Mouse (Mus musculus): ENCODE measurements around the gene Dctn5. TPM values are rescaled to one million over a fixed set of nuclear protein-coding genes. Genes with fewer than 3 reads are reported as not detected.

Dctn5 gene
- polyA plus RNA-seq (2017; shearing (Covaris generic)) = 136 TPM

DNA sequence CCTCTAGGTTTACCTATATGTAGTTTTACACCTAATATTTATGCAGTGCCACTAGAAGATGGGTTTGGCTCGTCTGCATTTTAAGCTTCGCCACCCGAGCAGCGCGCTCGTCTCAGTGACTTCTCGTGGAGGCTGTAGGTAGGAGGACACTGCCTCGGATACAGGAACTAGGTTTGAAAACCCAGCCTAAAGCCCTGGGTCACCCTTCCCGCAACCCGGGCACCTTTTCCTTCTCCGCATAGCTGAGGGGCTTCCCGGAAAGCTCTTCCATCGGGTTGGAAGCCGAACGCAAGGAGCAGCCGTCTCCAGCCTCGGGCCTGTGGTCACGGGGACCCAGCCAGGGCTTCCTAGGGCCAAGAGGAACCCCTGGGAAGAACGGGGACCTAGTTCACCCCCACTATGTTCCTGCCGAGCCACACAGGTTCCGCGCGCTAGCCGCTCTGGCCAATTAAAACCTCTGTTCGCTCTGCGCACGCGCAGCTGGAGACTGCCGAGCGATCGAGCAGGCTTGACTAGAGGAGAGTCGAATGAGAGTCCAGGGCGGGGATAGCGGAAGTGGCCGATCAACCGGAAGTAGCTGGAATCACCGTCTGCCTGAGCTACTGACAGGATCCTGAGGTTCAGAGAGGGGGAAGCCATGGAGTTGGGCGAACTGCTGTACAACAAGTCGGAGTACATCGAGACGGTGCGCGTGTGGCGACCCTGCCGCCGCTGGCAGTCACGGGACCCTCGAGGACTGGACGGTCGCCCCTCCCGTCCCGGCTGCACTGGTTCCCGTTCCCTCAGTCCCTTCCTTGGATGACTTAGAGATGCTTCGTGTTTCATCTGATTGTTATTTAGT, at the start of gene Dctn5, which contains the start of gene Palb2:
Gene Dctn5, plus strand, starts transcription at position 545 of the 841 bp plus-strand sequence.
Gene Palb2, minus strand, starts transcription at position 489 of the 841 bp plus-strand sequence.

DNA sequence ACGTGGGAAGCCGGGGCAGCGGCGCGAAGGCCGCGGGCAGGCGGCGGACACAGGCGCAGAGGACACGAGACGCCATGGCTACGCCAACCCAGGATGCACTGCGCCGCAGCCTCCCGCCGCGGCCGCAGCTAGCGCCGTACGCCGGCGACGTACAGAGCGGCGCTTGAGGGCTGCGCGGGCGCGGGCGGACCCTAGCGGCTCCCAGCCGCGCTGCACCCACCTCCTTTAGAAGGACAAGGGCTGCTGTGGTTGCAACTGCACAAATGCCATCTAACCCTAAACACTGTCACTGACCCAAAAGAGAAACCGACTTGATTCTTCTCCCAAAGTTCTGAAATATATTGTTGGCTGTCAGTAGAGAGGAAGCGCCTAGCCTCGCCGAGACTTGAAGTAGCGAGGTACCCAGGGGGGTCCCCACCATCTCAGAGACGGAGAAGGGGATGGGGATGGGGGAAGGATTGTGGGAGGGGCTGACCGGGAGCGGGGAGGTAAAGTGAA, 31.0 kb upstream of the Dctn5 start, which contains the start of gene Ndufab1:
Gene Ndufab1, minus strand, starts transcription at position 140 of the 498 bp plus-strand sequence.

DNA sequence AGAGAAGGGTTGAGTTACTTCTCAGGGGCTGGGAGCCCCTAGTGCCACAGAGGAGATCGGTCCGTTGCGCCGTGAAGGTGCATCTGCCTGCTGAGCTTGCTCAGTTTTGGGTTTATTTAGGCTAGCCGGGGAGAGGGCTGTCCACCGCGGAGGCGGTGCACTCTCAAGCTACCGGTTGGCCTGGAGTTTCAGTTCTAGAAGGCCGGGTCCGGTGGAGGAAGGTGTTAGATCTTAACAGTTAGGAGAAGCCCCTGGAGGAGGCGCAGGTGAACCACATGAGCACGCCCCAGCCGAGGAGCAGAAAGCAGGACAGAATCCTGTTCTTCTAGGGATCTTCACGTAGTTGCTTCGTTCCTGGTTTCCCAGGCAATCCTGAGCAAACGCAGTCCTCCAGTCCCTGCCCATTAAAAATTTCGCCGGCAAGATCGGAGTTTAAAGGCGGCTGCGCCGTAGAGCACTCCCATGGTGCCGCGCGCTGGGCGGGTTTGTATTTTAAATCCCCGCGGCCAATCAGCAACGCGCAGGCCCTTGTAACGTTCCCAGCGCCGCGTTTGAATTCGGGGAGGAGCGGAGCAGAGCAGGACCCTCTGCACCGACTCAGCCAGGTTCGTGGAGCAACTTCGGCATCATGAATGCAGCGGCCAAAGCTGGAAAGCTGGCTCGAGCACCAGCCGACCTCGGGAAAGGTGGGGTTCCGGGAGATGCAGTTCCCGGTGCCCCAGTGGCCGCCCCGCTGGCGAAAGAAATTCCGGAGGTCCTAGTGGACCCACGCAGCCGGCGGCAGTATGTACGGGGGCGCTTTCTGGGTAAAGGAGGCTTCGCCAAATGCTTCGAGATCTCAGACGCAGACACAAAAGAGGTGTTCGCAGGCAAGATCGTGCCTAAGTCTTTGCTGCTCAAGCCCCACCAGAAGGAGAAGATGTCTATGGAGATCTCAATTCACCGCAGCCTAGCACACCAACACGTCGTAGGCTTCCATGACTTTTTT, 26.4 kb downstream of the Dctn5 start, which contains the start of gene Plk1:
Gene Plk1, plus strand, starts transcription at position 525 of the 988 bp plus-strand sequence.

DNA sequence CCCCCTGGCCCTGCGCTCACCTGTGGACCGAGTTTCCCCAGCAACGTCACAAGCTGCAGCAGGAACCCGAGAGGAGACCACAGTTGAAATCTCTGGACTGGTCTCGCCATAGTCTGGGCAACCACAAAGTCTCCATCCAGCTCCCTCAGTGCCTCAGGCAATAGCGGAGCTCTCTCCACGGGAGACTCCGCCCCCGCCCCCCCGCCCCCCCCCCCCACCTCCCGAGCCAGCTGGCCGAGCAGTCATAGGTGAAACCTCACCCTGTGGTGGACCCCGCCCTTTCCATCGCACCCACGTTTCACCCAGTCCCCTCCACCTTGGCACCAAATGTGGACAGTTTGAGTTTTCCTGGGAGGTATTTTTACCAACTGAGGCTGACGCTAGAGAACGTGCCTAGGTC, 53.2 kb downstream of the Dctn5 start, which contains the start of gene Ern2:
Gene Ern2, minus strand, starts transcription at position 165 of the 400 bp plus-strand sequence.

Other genes with a start within 250 kb of the Dctn5 start
- 15.7 TPM for gene Cog7, start 151.3 kb upstream of the Dctn5 start, polyA plus RNA-seq (2017; shearing (Covaris generic))
- gene Gga2, start 111.8 kb upstream of the Dctn5 start, polyA plus RNA-seq (2017; shearing (Covaris generic)) = 11.7 TPM
- 44.4 TPM for gene Ubfd1, start 65.9 kb upstream of the Dctn5 start, polyA plus RNA-seq (2017; shearing (Covaris generic))
- 20.9 TPM for gene Ears2, start 65.8 kb upstream of the Dctn5 start, polyA plus RNA-seq (2017; shearing (Covaris generic))
- 192 TPM for gene Ndufab1, start 31.2 kb upstream of the Dctn5 start, polyA plus RNA-seq (2017; shearing (Covaris generic))
- 9.3 TPM for gene Palb2, start 56 bp upstream of the Dctn5 start, polyA plus RNA-seq (2017; shearing (Covaris generic))
- 3.5 TPM for gene Plk1, start 26.4 kb downstream of the Dctn5 start, polyA plus RNA-seq (2017; shearing (Covaris generic))
- gene Ern2, start 53.2 kb downstream of the Dctn5 start, polyA plus RNA-seq (2017; shearing (Covaris generic)) = not detected
- not detected for gene Chp2, start 86.5 kb downstream of the Dctn5 start, polyA plus RNA-seq (2017; shearing (Covaris generic))
- 122 TPM for gene Prkcb, start 155.7 kb downstream of the Dctn5 start, polyA plus RNA-seq (2017; shearing (Covaris generic))

Measured in CD4-positive, CD25-positive, alpha-beta regulatory T cell (primary cell).